Mouse (Mus musculus): ENCODE measurements around the gene Cic. TPM values are rescaled to one million over a fixed set of nuclear protein-coding genes. Genes with fewer than 3 reads are reported as not detected.
A peak's percentile ranks its signal among the peaks of the same experiment; 100 is the strongest.

Cic gene
- polyA plus RNA-seq, 1 experiment from 2014 or later, result 53.2 TPM

DNA sequence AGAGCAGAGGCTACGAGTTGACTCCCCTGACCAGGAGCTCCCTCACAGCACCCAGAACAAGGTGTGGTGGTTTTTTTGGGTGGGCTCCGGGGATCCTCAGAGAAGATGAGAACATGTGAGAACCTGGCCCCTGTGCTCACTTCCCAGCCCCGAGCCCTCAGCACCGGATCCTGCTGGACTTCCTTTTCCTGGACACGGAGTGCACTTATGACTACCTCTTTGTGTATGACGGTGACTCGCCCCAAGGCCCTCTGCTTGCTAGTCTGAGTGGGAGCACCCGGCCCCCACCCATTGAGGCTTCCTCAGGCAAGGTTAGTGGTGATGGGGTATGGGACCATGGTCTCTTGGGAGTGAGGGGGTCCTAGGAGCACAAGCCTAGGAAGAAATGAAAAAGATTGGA, 58.7 kb downstream of the Cic start:
- H3K27ac ChIP-seq (replicated peaks), result no peak overlapping the region
- no peak for ATAC-seq (replicated peaks)
- H3K9ac ChIP-seq (replicated peaks), result no peak overlapping the region
- WGBS, result 86% methylated on average over 8 of the region's 8 CpGs
- H3K36me3 ChIP-seq, result peaks cover 20% of the 10 kb centered on the region
- H3K9me3 ChIP-seq, result no peaks in the 10 kb centered on the region
- H3K4me2 ChIP-seq (replicated peaks), result no peak overlapping the region
- peaks cover 10% of the 10 kb centered on the region for H3K4me1 ChIP-seq
- no peak overlapping the region for H3K4me3 ChIP-seq
- H3K27me3 ChIP-seq, result no peaks in the 10 kb centered on the region

DNA sequence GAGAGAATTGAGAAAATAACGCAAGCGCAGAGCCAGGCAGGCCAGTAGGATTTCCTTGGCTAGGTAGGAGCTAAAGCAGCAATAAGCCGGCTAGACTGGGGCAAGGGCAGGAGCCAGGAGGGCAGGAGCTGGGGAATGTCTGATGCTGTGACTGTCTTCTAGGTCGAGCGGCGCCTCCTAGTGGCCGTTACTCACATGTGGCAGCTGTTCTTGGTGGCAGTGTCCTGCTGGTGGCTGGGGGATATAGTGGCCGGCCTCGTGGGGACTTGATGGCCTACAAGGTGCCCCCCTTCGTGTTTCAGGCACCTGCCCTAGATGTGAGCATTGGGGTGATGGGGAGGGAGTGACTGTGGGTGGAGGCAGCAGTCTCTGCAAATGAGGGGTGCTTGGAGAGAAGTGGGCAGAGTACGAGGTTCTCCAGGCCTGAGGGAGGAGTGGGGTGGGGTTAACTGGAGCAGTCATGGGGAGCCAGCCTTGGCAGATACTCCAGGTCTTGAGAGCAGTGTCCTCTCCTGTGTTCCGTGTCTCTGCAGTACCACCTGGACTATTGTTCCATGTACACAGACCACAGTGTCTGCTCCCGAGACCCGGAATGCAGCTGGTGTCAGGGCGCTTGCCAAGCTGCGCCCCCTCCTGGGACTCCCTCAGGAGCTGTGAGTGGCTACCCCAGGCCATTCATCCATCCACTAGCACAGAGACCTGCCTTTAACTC, 66.2 kb downstream of the Cic start:
- 0 out of 2 replicates have a peak, but pooled peaks have one; percentile 43 for ATAC-seq (replicated peaks)
- 38% methylated on average over 16 of the region's 16 CpGs for WGBS
- Histone ChIP-seq H3K4me3 (no peak overlapping the region), H3K9me3 (no peaks in the 10 kb centered on the region), H3K27me3 (no peaks in the 10 kb centered on the region), H3K9ac (replicated peaks) (no peak overlapping the region), H3K27ac (replicated peaks) (no peak overlapping the region), H3K4me1 (no peaks in the 10 kb centered on the region), H3K4me2 (replicated peaks) (no peak overlapping the region), H3K36me3 (peaks cover 49% of the 10 kb centered on the region)

DNA sequence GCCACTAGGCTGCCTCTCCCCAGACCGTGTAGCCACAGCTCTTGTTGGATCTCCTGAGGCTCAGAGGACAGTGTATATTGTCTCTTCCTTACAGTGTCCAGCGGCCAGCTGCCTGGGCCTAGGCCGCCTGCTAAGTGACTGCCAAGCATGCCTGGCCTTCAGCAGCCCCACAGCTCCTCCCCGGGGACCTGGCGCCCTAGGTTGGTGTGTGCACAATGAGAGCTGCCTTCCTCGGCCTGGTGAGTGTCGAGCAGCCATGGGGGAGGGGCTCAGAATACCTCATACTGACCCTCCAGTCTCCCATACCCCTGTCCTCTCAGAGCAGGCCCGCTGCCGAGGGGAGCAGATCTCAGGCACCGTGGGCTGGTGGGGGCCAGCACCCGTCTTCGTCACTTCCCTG, 67.0 kb downstream of the Cic start:
- Histone ChIP-seq H3K4me3 (no peak overlapping the region), H3K27ac (replicated peaks) (no peak overlapping the region), H3K4me2 (replicated peaks) (no peak overlapping the region), H3K36me3 (peaks cover 49% of the 10 kb centered on the region), H3K4me1 (no peaks in the 10 kb centered on the region), H3K27me3 (no peaks in the 10 kb centered on the region), H3K9ac (replicated peaks) (no peak overlapping the region), H3K9me3 (no peaks in the 10 kb centered on the region)
- ATAC-seq (replicated peaks), result no peak
- 82% methylated on average over 12 of the region's 12 CpGs for WGBS

DNA sequence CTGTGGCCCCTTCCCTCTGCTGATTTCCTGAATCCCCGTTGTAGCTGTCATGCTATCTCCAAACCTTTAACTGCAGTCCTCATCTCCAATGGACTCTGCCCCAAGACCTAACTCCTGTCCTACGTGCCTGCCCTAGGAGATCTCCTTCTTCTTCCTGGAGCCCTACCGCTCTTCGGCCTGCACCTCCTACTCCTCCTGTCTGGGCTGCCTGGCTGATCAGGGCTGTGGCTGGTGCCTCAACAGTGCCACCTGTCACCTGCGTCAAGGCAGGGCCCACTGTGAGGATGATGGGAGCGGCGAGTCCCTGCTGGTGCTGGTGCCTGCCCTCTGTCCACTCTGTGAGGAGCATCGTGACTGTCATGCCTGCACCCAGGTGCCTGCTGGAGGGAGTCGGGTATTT, 71.8 kb downstream of the Cic start:
- Histone ChIP-seq H3K9ac (replicated peaks) (no peak overlapping the region), H3K4me2 (replicated peaks) (no peak overlapping the region), H3K9me3 (no peaks in the 10 kb centered on the region), H3K4me1 (no peaks in the 10 kb centered on the region), H3K27ac (replicated peaks) (no peak overlapping the region), H3K27me3 (no peaks in the 10 kb centered on the region), H3K4me3 (no peak overlapping the region), H3K36me3 (peaks cover 47% of the 10 kb centered on the region)
- ATAC-seq (replicated peaks), result no peak
- 94% methylated on average over 9 of the region's 9 CpGs for WGBS

DNA sequence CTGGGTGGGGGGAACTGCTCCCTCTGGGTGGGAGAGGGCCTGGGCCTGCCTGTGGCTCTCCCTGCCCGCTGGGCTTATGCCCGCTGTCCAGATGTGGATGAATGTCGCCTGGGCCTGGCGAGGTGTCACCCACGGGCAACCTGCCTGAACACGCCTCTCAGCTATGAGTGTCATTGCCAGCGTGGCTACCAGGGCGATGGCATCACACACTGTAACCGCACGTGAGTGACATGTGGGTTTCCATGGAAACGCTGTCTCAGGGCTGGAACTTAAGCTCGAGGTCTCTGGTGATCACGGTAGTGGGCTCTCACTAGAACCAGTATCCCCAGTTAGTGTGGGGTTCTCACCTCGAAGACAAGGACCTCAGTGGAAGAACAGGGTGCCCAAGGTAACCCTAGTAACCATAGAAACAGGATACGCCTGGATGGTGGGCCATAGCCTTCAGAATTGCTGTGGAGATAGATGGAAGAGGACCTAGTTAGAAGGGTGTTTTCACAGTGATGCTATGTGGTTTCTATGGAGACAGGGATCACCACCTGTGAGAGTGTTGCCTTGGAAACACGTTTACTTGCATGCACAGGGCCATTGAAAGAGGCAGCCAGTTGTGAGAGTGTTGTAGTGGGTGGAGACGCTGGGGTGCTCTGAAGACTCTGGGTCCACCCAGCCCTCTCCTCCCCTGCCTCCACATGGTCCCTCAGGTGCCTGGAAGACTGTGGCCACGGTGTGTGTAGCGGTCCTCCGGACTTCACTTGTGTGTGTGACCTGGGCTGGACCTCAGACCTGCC, 73.7 kb downstream of the Cic start:
- Histone ChIP-seq H3K9ac (replicated peaks) (no peak overlapping the region), H3K4me1 (no peaks in the 10 kb centered on the region), H3K4me2 (replicated peaks) (no peak overlapping the region), H3K9me3 (no peaks in the 10 kb centered on the region), H3K4me3 (no peak overlapping the region), H3K27ac (replicated peaks) (peak overlapping the region; percentile 62), H3K36me3 (peaks cover 40% of the 10 kb centered on the region), H3K27me3 (no peaks in the 10 kb centered on the region)
- peak; percentile 65 for ATAC-seq (replicated peaks)
- 66% methylated on average over 19 of the region's 20 CpGs for WGBS

Small RNAs within 50 kb of the gene (microRNA-seq; reads per million reads assigned to microRNA genes)
- gene Mir7048, result not detected

Other genes with a start within 250 kb of the Cic start
- 15.9 and 17.1 TPM in 2 replicates for gene Grik5, start 195.4 kb upstream of the Cic start, polyA plus RNA-seq (2015; fragmentation: Nextera tagmentation; extraction: Ambion mirVana)
- 35.8 and 40.8 TPM in 2 replicates for gene Zfp574, start 195.1 kb upstream of the Cic start, polyA plus RNA-seq (2015; fragmentation: Nextera tagmentation; extraction: Ambion mirVana)
- 17.4 and 17.5 TPM in 2 replicates for gene Pou2f2, start 88.0 kb upstream of the Cic start, polyA plus RNA-seq (2015; fragmentation: Nextera tagmentation; extraction: Ambion mirVana)
- 17.7 and 18.0 TPM in 2 replicates for gene Dedd2, start 47.1 kb upstream of the Cic start, polyA plus RNA-seq (2015; fragmentation: Nextera tagmentation; extraction: Ambion mirVana)
- 1.9 and 2.0 TPM in 2 replicates for gene Zfp526, start 46.3 kb upstream of the Cic start, polyA plus RNA-seq (2015; fragmentation: Nextera tagmentation; extraction: Ambion mirVana)
- gene Gsk3a, start 29.9 kb upstream of the Cic start, polyA plus RNA-seq (2015; fragmentation: Nextera tagmentation; extraction: Ambion mirVana), result 16.2 and 17.4 TPM in 2 replicates
- 4.8 and 5.5 TPM in 2 replicates for gene Erf, start 16.9 kb upstream of the Cic start, polyA plus RNA-seq (2015; fragmentation: Nextera tagmentation; extraction: Ambion mirVana)
- 521 and 550 TPM in 2 replicates for gene Pafah1b3, start 30.3 kb downstream of the Cic start, polyA plus RNA-seq (2015; fragmentation: Nextera tagmentation; extraction: Ambion mirVana)
- gene Prr19, start 33.7 kb downstream of the Cic start, polyA plus RNA-seq (2015; fragmentation: Nextera tagmentation; extraction: Ambion mirVana), result 1.6 and 2.1 TPM in 2 replicates
- gene Tmem145, start 38.4 kb downstream of the Cic start, polyA plus RNA-seq (2015; fragmentation: Nextera tagmentation; extraction: Ambion mirVana), result 30.9 and 32.3 TPM in 2 replicates
- 22.3 and 23.3 TPM in 2 replicates for gene Megf8, start 49.5 kb downstream of the Cic start, polyA plus RNA-seq (2015; fragmentation: Nextera tagmentation; extraction: Ambion mirVana)
- gene Cnfn, start 102.0 kb downstream of the Cic start, polyA plus RNA-seq (2015; fragmentation: Nextera tagmentation; extraction: Ambion mirVana), result not detected in 2 replicates
- 15.4 and 16.1 TPM in 2 replicates for gene Lipe, start 131.0 kb downstream of the Cic start, polyA plus RNA-seq (2015; fragmentation: Nextera tagmentation; extraction: Ambion mirVana)
- 0.39 and 0.60 TPM in 2 replicates for gene Cxcl17, start 145.2 kb downstream of the Cic start, polyA plus RNA-seq (2015; fragmentation: Nextera tagmentation; extraction: Ambion mirVana)
- 0.55 and 0.92 TPM in 2 replicates for gene Ceacam1, start 209.9 kb downstream of the Cic start, polyA plus RNA-seq (2015; fragmentation: Nextera tagmentation; extraction: Ambion mirVana)

Measured in forebrain, embryonic 15.5 days (tissue).